Mouse (Mus musculus) lung, embryonic 15.5 days (tissue): ENCODE results near the gene Dtnbp1. TPM values are rescaled to one million over a fixed set of nuclear protein-coding genes. Genes with fewer than 3 reads are reported as not detected.

ENCODE experiments used
- ATAC-seq: fragments of 200-750 bp; cut with Nextera tagmentation; 2 replicates; pipeline ENCODE4 v1.8.0; 2017; ENCODE audit warnings: moderate number of reproducible peaks, borderline replicate concordance; ENCODE audit not compliant: low FRiP score, low TSS enrichment; ENCODE audit errors: extremely low read depth
- H3K27ac ChIP-seq: fragments of 300-500 bp; sonication (generic); 2 replicates; pipeline ENCODE4 v1.5.1; 2015; ENCODE audit warnings: moderate library complexity, mild to moderate bottlenecking, inconsistent platforms
- H3K27me3 ChIP-seq: fragments of 300-500 bp; sonication (generic); 2 replicates; pipeline ENCODE4 v1.6.1; 2015; ENCODE audit warnings: inconsistent platforms
- H3K36me3 ChIP-seq: fragments of 300-500 bp; sonication (generic); 2 replicates; pipeline ENCODE4 v1.6.1; 2015; ENCODE audit warnings: inconsistent platforms
- H3K4me1 ChIP-seq: fragments of 300-500 bp; sonication (generic); 2 replicates; pipeline ENCODE4 v1.6.1; 2015; ENCODE audit warnings: inconsistent platforms
- H3K4me2 ChIP-seq: fragments of 300-500 bp; sonication (generic); 2 replicates; pipeline ENCODE4 v1.6.1; 2015; ENCODE audit warnings: inconsistent platforms, mild to moderate bottlenecking, moderate library complexity
- H3K4me3 ChIP-seq: fragments of 300-500 bp; sonication (generic); 2 replicates; pipeline ENCODE4 v1.5.1; 2015; ENCODE audit warnings: mild to moderate bottlenecking, inconsistent platforms
- H3K9ac ChIP-seq: fragments of 300-500 bp; sonication (generic); 2 replicates; pipeline ENCODE4 v1.6.1; 2015; ENCODE audit warnings: inconsistent platforms
- H3K9me3 ChIP-seq: fragments of 300-500 bp; sonication (generic); 2 replicates; pipeline ENCODE4 v1.6.1; 2016; ENCODE audit warnings: inconsistent platforms
- WGBS: fragments of 180-500 bp; shearing (Covaris S2); methylation state at CpG from one replicate; pipeline ENCODE4 v1.1.7; 2015; 5-methylcytosine and 5-hydroxymethylcytosine counted together
- polyA plus RNA-seq: library from polyadenylated mRNA; unstranded; fragments of >200 nt; fragmentation: Nextera tagmentation; extraction: Ambion mirVana; gene quantifications from 2 replicates; pipeline ENCODE4 v1.2.1, GENCODE M21; 2015

The Dtnbp1 gene
- polyA plus RNA-seq, 1 experiment from 2014 or later, result 75.1 TPM

- Histone ChIP-seq H3K27ac (no peak overlapping the region), H3K4me3 (no peak overlapping the region), H3K9ac (no peak overlapping the region), H3K4me1 (no peaks in the 10 kb centered on the region), H3K27me3 (no peaks in the 10 kb centered on the region), H3K36me3 (peaks cover 6% of the 10 kb centered on the region), H3K4me2 (no peak overlapping the region), H3K9me3 (no peaks in the 10 kb centered on the region)
- 87% methylated on average over 2 of the region's 2 CpGs for WGBS
- no peak for ATAC-seq
Measured at GRCm38 (mm10) chr13:44886221-44886620, 115.7 kb downstream of the Dtnbp1 start.

- Histone ChIP-seq H3K4me2 (no peak overlapping the region), H3K9me3 (no peaks in the 10 kb centered on the region), H3K4me1 (no peaks in the 10 kb centered on the region), H3K27ac (no peak overlapping the region), H3K36me3 (no peaks in the 10 kb centered on the region), H3K27me3 (no peaks in the 10 kb centered on the region), H3K9ac (no peak overlapping the region), H3K4me3 (no peak overlapping the region)
- ATAC-seq, result no peak
- WGBS, result 83% methylated on average over 4 of the region's 4 CpGs
Measured at GRCm38 (mm10) chr13:44881001-44881400, 120.9 kb downstream of the Dtnbp1 start.

GRCm38 (mm10) chr13:44876799-44877198 lies 125.1 kb downstream of the Dtnbp1 start:
- Histone ChIP-seq H3K36me3 (peaks cover 5% of the 10 kb centered on the region; the same call in 1 of the 2 replicates), H3K9me3 (no peaks in the 10 kb centered on the region), H3K4me1 (no peaks in the 10 kb centered on the region), H3K27ac (no peak overlapping the region), H3K27me3 (no peaks in the 10 kb centered on the region), H3K4me3 (no peak overlapping the region), H3K4me2 (no peak overlapping the region), H3K9ac (no peak overlapping the region)
- ATAC-seq, result no peak
- WGBS, result 78% methylated on average over 2 of the region's 2 CpGs

Other genes with a start within 250 kb of the Dtnbp1 start
- gene Gm9817, start 76.5 kb upstream of the Dtnbp1 start, polyA plus RNA-seq, result not detected in 2 replicates